Mouse (Mus musculus) heart, adult 2 months (tissue): ENCODE results near the gene Zan. TPM values are rescaled to one million over a fixed set of nuclear protein-coding genes. Genes with fewer than 3 reads are reported as not detected.
A peak's percentile ranks its signal among the peaks of the same experiment; 100 is the strongest.

Experiments used
- DNase-seq, 2 experiments: peaks; one replicate each; pipeline ENCODE4 v3.0.0; 2021
- H3K27ac ChIP-seq: fragments of 200-600 bp; 2 replicates; pipeline ENCODE4 v1.8.1; 2022
- H3K27me3 ChIP-seq: fragments of 200-500 bp; 2 replicates; pipeline ENCODE4 v1.6.1; 2012; ENCODE audit warnings: mild to moderate bottlenecking, low read length, inconsistent platforms, mixed read lengths; ENCODE audit not compliant: control insufficient read depth, insufficient read depth
- H3K36me3 ChIP-seq: fragments of 200-500 bp; 2 replicates; pipeline ENCODE4 v1.6.1; 2012; ENCODE audit warnings: low read length, inconsistent platforms; ENCODE audit not compliant: control insufficient read depth, insufficient read depth
- H3K4me1 ChIP-seq: fragments of 200-500 bp; 2 replicates; pipeline ENCODE4 v1.6.1; 2011; ENCODE audit warnings: low read length; ENCODE audit not compliant: control insufficient read depth, insufficient read depth
- H3K4me3 ChIP-seq: fragments of 200-600 bp; 2 replicates; pipeline ENCODE4 v1.8.1; 2022
- H3K79me2 ChIP-seq: fragments of 200-500 bp; replicated peaks from 2 replicates; pipeline ENCODE4 v1.6.1; 2012; ENCODE audit warnings: mild to moderate bottlenecking, inconsistent platforms, low read length, moderate library complexity, mixed read lengths; ENCODE audit not compliant: control insufficient read depth, insufficient read depth
- H3K9ac ChIP-seq: fragments of 200-500 bp; 2 replicates; pipeline ENCODE4 v1.6.1; 2012; ENCODE audit warnings: low read depth, mild to moderate bottlenecking, control low read depth, inconsistent platforms, low read length, mixed read lengths
- CTCF ChIP-seq: fragments of 200-600 bp; IDR thresholded peaks from 2 replicates; pipeline ENCODE4 v1.8.1; 2022; ENCODE audit warnings: antibody characterized with exemption, mild to moderate bottlenecking, moderate library complexity
- EP300 ChIP-seq: fragments of 200-500 bp; IDR thresholded peaks from 2 replicates; pipeline ENCODE4 v1.6.1; 2011; ENCODE audit warnings: low read depth, low read length, control low read depth; ENCODE audit not compliant: insufficient read depth
- POLR2A ChIP-seq: fragments of 200-500 bp; IDR thresholded peaks from 2 replicates; pipeline ENCODE4 v1.6.1; 2011; ENCODE audit warnings: mild to moderate bottlenecking, low read depth, low read length, control low read depth; ENCODE audit not compliant: insufficient read depth
- WGBS: fragments of 180-500 bp; shearing (Covaris S2); methylation state at CpG from one replicate; pipeline ENCODE4 v1.1.7; 2018; 5-methylcytosine and 5-hydroxymethylcytosine counted together
- intact Hi-C: fragments of 180-260 bp; cut with DNase I; formaldehyde crosslinking; loops from one replicate; pipeline ENCODE4 v1.15.1; 2025
- long read RNA-seq: library from polyadenylated mRNA; stranded (forward); transcript quantifications from one replicate; pipeline ENCODE4 v2.0.0, GENCODE M21; 2021
- polyA plus RNA-seq: library from polyadenylated mRNA; depleted of rRNA; stranded (reverse); fragments of >200 nt; gene quantifications from 2 replicates; pipeline ENCODE4 v1.2.3, GENCODE M21; 2012; rRNA removed
- total RNA-seq, 2 experiments: library from RNA; stranded (reverse); gene quantifications; 2 replicates each; pipeline ENCODE4 v1.2.3; 2021

Zan gene
- total RNA-seq (not detected), polyA plus RNA-seq (under 0.01 and 0.02 TPM in 2 replicates)
- long read RNA-seq, result 0 reads

DNA sequence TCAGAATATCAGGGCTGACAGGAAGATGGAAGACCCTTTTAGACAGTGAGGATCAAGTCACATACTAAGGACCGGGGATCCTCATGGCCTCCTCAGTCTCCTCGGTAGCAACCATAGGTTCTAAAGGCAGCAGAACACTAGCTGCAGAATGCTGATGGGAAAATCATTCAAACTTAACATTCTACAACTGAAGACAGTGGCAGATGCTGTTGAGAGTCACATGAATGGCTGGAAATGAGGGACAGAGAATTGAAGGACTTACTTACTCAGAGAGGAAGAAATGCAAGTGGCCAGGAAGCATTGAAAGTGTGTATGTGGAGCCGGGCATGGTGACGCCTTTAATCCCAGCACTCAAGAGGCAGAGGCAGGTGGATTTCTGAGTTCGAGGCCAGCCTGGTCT is at the start of gene Zan:
TSS of gene Zan (minus strand) at position 101 of the 400 bp plus-strand sequence.
- H3K79me2 ChIP-seq, result no peaks in the 10 kb centered on the region
- no peak within 1 kb of the TSS for H3K27ac ChIP-seq
- TF ChIP-seq CTCF (no peak), POLR2A (no peak), EP300 (no peak)
- no peak within 1 kb of the TSS for H3K4me3 ChIP-seq
- intact Hi-C loops, result no loop called here
- no peak within 1 kb of the TSS for H3K9ac ChIP-seq
- no peaks in the 10 kb centered on the region for H3K4me1 ChIP-seq
- H3K27me3 ChIP-seq, result no peaks in the 10 kb centered on the region
- WGBS, result 70% methylated on average over 5 of the region's 5 CpGs
- H3K36me3 ChIP-seq, result no peaks in the 10 kb centered on the region
- no peak for DNase-seq

DNA sequence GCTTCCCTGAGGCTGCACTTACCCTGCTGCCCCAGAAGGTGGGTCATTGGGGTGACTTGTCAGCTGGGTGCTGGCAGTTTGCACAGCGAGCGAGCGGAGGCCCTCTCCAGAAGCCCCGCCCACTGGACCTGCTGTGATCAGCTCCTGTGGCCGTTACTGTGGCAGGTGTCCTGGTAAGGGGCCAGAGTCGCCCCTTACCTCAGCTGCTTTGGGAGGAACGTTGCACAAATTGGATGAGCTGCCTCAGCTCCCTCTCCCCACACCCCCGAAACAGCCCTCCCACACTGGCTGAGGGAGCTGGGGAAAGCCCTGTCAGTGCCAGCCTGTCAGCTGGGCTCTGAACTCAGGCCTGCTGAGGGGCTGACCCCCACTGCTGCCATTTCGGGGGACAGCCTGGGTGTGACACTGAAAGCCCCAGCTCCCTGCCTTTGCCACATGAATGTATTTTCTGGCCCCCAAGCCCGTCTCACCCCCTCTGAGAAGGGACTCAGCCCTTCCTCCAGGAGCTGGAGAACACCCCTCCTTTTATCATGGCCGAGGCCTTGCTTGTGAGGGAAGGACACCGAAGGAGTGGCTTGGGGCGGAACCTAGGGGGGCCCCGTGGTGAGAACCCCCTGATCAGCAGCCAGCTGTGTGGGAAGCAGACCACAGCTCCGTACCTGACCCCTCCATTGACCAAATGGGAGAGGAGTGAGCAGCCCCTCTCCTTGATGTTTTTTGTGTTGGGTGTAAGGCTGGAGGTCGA is 49.5 kb upstream of the Zan start:
- H3K9ac ChIP-seq, result no peak overlapping the region
- WGBS, result 44% methylated on average over 16 of the region's 16 CpGs

GRCm38 (mm10) chr5:137525511-137525910 is 48.6 kb upstream of the Zan start:
- Histone ChIP-seq H3K9ac (no peak overlapping the region), H3K79me2 (no peaks in the 10 kb centered on the region; the same call in 1 of the 2 replicates), H3K27me3 (no peaks in the 10 kb centered on the region), H3K4me1 (peaks cover 2% of the 10 kb centered on the region; the same call in 1 of the 2 replicates), H3K36me3 (no peaks in the 10 kb centered on the region), H3K27ac (no peak overlapping the region), H3K4me3 (no peak overlapping the region)
- intact Hi-C loops, result no loop called here
- TF ChIP-seq EP300 (no peak), CTCF (no peak), POLR2A (no peak)
- 72% methylated on average over 16 of the region's 16 CpGs for WGBS
- no peak for DNase-seq

More for the DNA sequence above, 49.5 kb upstream of the Zan start:
- peak; percentile 46 to 53 for DNase-seq
- no peaks in the 10 kb centered on the region; the same call in 1 of the 2 replicates for H3K79me2 ChIP-seq
- no peaks in the 10 kb centered on the region for H3K27me3 ChIP-seq
- intact Hi-C loops, result no loop called here
- H3K36me3 ChIP-seq, result no peaks in the 10 kb centered on the region
- no peak overlapping the region for H3K4me3 ChIP-seq
- H3K4me1 ChIP-seq, result peaks cover 2% of the 10 kb centered on the region; the same call in 1 of the 2 replicates
- H3K27ac ChIP-seq, result no peak overlapping the region
- TF ChIP-seq CTCF (peak; percentile 35), POLR2A (no peak)

DNA sequence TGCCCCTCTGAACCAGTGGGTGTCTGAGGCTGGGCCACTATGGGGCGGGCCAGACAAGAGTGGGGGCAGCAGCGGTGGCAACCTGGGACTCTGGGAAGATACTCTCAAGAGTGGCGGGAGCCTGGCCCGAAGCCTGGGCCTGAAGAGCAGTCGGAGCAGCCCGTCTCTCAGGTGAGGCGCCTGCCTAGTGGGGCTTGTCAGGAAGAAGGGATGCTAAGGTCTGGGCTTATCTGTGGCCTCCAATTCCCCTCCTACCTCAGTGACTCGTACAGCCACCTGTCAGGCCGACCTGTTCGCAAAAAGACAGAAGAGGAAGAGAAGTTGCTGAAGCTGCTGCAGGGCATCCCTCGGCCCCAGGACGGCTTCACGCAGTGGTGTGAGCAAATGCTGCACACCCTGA is 47.8 kb upstream of the Zan start:
- H3K4me1 ChIP-seq, result no peaks in the 10 kb centered on the region
- H3K27me3 ChIP-seq, result no peaks in the 10 kb centered on the region
- no peak overlapping the region for H3K4me3 ChIP-seq
- no peak overlapping the region for H3K9ac ChIP-seq
- 82% methylated on average over 12 of the region's 13 CpGs for WGBS
- intact Hi-C loops, result no loop called here
- DNase-seq, result peak in 1 of 2 experiments; percentile 22
- H3K36me3 ChIP-seq, result no peaks in the 10 kb centered on the region
- TF ChIP-seq CTCF (no peak), EP300 (no peak), POLR2A (no peak)
- no peak overlapping the region for H3K27ac ChIP-seq
- no peaks in the 10 kb centered on the region for H3K79me2 ChIP-seq

GRCm38 (mm10) chr5:137524251-137524515 is 47.3 kb upstream of the Zan start:
- Histone ChIP-seq H3K36me3 (no peaks in the 10 kb centered on the region), H3K4me1 (no peaks in the 10 kb centered on the region), H3K27me3 (no peaks in the 10 kb centered on the region), H3K9ac (no peak overlapping the region), H3K27ac (no peak overlapping the region), H3K79me2 (no peaks in the 10 kb centered on the region), H3K4me3 (no peak overlapping the region)
- DNase-seq, result peak in 1 of 2 experiments; percentile 34
- 89% methylated on average over 8 of the region's 8 CpGs for WGBS
- intact Hi-C loops, result no loop called here
- no peak for TF ChIP-seq POLR2A
- no peak for TF ChIP-seq CTCF
- TF ChIP-seq EP300, result no peak

- no peaks in the 10 kb centered on the region for H3K27me3 ChIP-seq
- intact Hi-C loops, result no loop called here
- no peak overlapping the region for H3K9ac ChIP-seq
- TF ChIP-seq EP300, result no peak
- no peak for TF ChIP-seq POLR2A
- no peak for TF ChIP-seq CTCF
- H3K4me1 ChIP-seq, result no peaks in the 10 kb centered on the region
- no peaks in the 10 kb centered on the region for H3K79me2 ChIP-seq
- WGBS, result 83% methylated on average over 25 of the region's 25 CpGs
- no peak overlapping the region for H3K27ac ChIP-seq
- H3K36me3 ChIP-seq, result no peaks in the 10 kb centered on the region
- no peak for DNase-seq
- no peak overlapping the region for H3K4me3 ChIP-seq
These were observed 46.8 kb upstream of the Zan start for GRCm38 (mm10) chr5:137523396-137524250.
